Mouse (Mus musculus) small intestine, adult 2 months (tissue): ENCODE measurements around the gene Pou6f2. TPM values are rescaled to one million over a fixed set of nuclear protein-coding genes. Genes with fewer than 3 reads are reported as not detected.

Experiments
- H3K27ac ChIP-seq: fragments of 200-500 bp; 2 replicates; pipeline ENCODE4 v1.5.1; 2012; ENCODE audit warnings: low read depth, low read length, control low read depth, inconsistent platforms; ENCODE audit not compliant: insufficient read depth
- H3K27me3 ChIP-seq: fragments of 200-500 bp; 2 replicates; pipeline ENCODE4 v1.6.1; 2012; ENCODE audit warnings: mild to moderate bottlenecking, moderate library complexity, low read length, inconsistent platforms; ENCODE audit not compliant: control insufficient read depth, insufficient read depth
- H3K36me3 ChIP-seq: fragments of 200-500 bp; 2 replicates; pipeline ENCODE4 v1.6.1; 2012; ENCODE audit warnings: mild to moderate bottlenecking, low read length, control low read depth, inconsistent platforms; ENCODE audit not compliant: control insufficient read depth, insufficient read depth
- H3K4me1 ChIP-seq: fragments of 200-500 bp; 2 replicates; pipeline ENCODE4 v1.6.1; 2012; ENCODE audit warnings: low read length, inconsistent platforms, mixed read lengths; ENCODE audit not compliant: control insufficient read depth, insufficient read depth, insufficient read length
- H3K4me3 ChIP-seq: fragments of 200-500 bp; 2 replicates; pipeline ENCODE4 v1.5.1; 2012; ENCODE audit warnings: low read depth, mild to moderate bottlenecking, control low read depth, inconsistent platforms, low read length, moderate library complexity
- CTCF ChIP-seq: fragments of 200-500 bp; IDR thresholded peaks from 2 replicates; pipeline ENCODE4 v1.5.1; 2012; ENCODE audit warnings: low read depth, mild to moderate bottlenecking, control low read depth, inconsistent platforms, low read length, moderate library complexity, mixed read lengths; ENCODE audit not compliant: insufficient replicate concordance, insufficient read length; ENCODE audit errors: extremely low read depth
- POLR2A ChIP-seq: fragments of 200-500 bp; IDR thresholded peaks from 2 replicates; pipeline ENCODE4 v1.6.1; 2012; ENCODE audit warnings: low read depth, mild to moderate bottlenecking, control low read depth, inconsistent platforms, low read length, moderate library complexity
- WGBS: fragments of 180-500 bp; shearing (Covaris S2); methylation state at CpG from one replicate; pipeline ENCODE4 v1.1.7; 2018; 5-methylcytosine and 5-hydroxymethylcytosine counted together
- polyA plus RNA-seq: library from polyadenylated mRNA; depleted of rRNA; stranded (reverse); fragments of >200 nt; gene quantifications from 2 replicates; pipeline ENCODE4 v1.2.3, GENCODE M21; 2012

The Pou6f2 gene
- polyA plus RNA-seq, 1 experiment = not detected

GRCm38 (mm10) chr13:18293438-18293837 lies 104.0 kb downstream of the Pou6f2 start:
- H3K36me3 ChIP-seq = no peaks in the 10 kb centered on the region
- H3K27me3 ChIP-seq = no peaks in the 10 kb centered on the region
- H3K27ac ChIP-seq = no peak overlapping the region
- WGBS = 96% methylated on average over 1 of the region's 1 CpGs
- H3K4me3 ChIP-seq = no peak overlapping the region
- peaks cover 6% of the 10 kb centered on the region; the same call in 1 of the 2 replicates for H3K4me1 ChIP-seq
- TF ChIP-seq CTCF (no peak), POLR2A (no peak)

GRCm38 (mm10) chr13:18290253-18290914 lies 107.1 kb downstream of the Pou6f2 start:
- no peak overlapping the region for H3K27ac ChIP-seq
- no peaks in the 10 kb centered on the region for H3K27me3 ChIP-seq
- TF ChIP-seq CTCF = no peak
- TF ChIP-seq POLR2A = no peak
- WGBS = 44% methylated on average over 4 of the region's 4 CpGs
- H3K4me1 ChIP-seq = peaks cover 13% of the 10 kb centered on the region; the same call in 1 of the 2 replicates
- no peak overlapping the region for H3K4me3 ChIP-seq
- H3K36me3 ChIP-seq = no peaks in the 10 kb centered on the region

DNA sequence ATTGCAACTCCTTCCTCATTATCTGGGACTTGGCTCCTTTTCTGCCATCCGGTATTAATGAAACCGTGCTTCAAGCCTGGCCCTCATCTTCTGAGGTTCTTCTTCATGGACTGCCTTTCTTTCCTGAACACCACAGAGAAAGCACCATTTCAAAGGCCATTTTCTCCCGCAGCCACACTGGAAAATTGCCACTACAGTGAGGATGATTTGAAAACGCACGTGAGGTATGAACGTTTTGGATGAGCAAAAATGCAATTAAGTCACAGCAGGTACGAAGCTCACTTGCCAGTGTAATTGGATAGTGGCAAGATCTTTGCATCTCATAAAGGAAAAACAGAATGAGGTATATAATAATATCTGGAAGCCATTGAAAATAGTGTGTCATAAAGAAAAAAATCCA lies 110.0 kb downstream of the Pou6f2 start:
- Histone ChIP-seq H3K4me3 (no peak overlapping the region), H3K36me3 (no peaks in the 10 kb centered on the region), H3K4me1 (peaks cover 16% of the 10 kb centered on the region; the same call in 1 of the 2 replicates), H3K27me3 (no peaks in the 10 kb centered on the region), H3K27ac (no peak overlapping the region)
- 66% methylated on average over 7 of the region's 7 CpGs for WGBS
- TF ChIP-seq CTCF = no peak
- no peak for TF ChIP-seq POLR2A

- 88% methylated on average over 5 of the region's 5 CpGs for WGBS
- TF ChIP-seq POLR2A = no peak
- TF ChIP-seq CTCF = no peak
- no peaks in the 10 kb centered on the region for H3K27me3 ChIP-seq
- no peak overlapping the region for H3K4me3 ChIP-seq
- H3K4me1 ChIP-seq = peaks cover 10% of the 10 kb centered on the region; the same call in 1 of the 2 replicates
- no peaks in the 10 kb centered on the region for H3K36me3 ChIP-seq
- no peak overlapping the region for H3K27ac ChIP-seq
These were observed 115.0 kb downstream of the Pou6f2 start for GRCm38 (mm10) chr13:18282361-18282982.

- 75% methylated on average over 3 of the region's 3 CpGs for WGBS
- H3K4me3 ChIP-seq = no peak overlapping the region
- TF ChIP-seq POLR2A (no peak), CTCF (no peak)
These were observed 116.4 kb downstream of the Pou6f2 start for GRCm38 (mm10) chr13:18281084-18281483.

DNA sequence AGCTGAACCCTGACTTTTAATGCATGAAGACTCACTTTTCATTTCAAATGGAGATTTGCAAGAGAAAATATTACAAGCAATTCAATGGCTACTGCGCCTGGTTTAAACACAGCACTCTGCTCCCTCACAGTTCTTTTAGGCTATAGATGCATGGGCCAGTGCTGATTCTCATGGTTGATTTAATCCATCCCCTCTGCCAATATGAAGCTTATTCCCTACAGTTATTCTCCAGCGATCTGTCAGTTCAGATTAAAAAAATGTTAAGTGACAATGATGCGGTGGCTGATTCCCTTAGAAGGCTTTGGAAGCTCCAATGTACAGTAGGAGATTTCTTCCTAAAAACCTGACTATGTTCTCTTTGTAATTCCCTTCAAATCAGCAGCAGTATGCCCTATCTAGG lies 144.4 kb downstream of the Pou6f2 start:
- TF ChIP-seq CTCF (no peak), POLR2A (no peak)
- 94% methylated on average over 3 of the region's 3 CpGs for WGBS
- Histone ChIP-seq H3K27me3 (no peaks in the 10 kb centered on the region), H3K4me1 (no peaks in the 10 kb centered on the region), H3K36me3 (no peaks in the 10 kb centered on the region), H3K27ac (no peak overlapping the region), H3K4me3 (no peak overlapping the region)

More at GRCm38 (mm10) chr13:18281084-18281483, 116.4 kb downstream of the Pou6f2 start:
- Histone ChIP-seq H3K27me3 (no peaks in the 10 kb centered on the region), H3K4me1 (peaks cover 4% of the 10 kb centered on the region; the same call in 1 of the 2 replicates), H3K27ac (no peak overlapping the region), H3K36me3 (no peaks in the 10 kb centered on the region)

- Histone ChIP-seq H3K36me3 (no peaks in the 10 kb centered on the region), H3K4me1 (no peaks in the 10 kb centered on the region), H3K27ac (no peak overlapping the region), H3K4me3 (no peak overlapping the region), H3K27me3 (no peaks in the 10 kb centered on the region)
- no peak for TF ChIP-seq CTCF
- WGBS = 25% methylated on average over 22 of the region's 22 CpGs
These were observed 178.8 kb downstream of the Pou6f2 start for GRCm38 (mm10) chr13:18218566-18219234.

DNA sequence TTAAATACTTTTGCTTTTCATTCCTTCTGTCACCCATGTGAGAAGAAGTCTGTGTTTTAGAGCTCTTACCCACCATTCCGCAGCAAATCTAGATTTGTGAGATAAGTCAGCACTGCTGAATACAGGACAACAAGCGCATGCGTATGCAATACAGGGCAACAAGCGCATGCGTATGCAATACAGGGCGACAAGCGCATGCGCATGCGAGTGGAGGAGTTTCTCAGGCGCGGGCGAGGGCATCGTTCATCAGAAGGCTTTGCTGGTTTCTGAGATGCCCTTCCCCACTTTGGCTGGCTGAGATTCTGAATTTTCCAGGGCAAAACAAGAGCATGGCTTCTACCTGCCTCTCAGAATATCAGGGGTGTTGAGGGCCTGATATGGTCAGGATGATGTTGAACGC lies 186.2 kb downstream of the Pou6f2 start:
- TF ChIP-seq POLR2A = no peak
- TF ChIP-seq CTCF = no peak
- WGBS = 93% methylated on average over 14 of the region's 14 CpGs
- H3K27me3 ChIP-seq = no peaks in the 10 kb centered on the region
- no peaks in the 10 kb centered on the region for H3K4me1 ChIP-seq
- H3K4me3 ChIP-seq = no peak overlapping the region
- no peak overlapping the region for H3K27ac ChIP-seq
- no peaks in the 10 kb centered on the region for H3K36me3 ChIP-seq
